ENCODE assay signal across 10 mouse cellular contexts in genomic region chr17:23559767-23560166, GRCm38 (mm10). TPM values are rescaled to one million over a fixed set of nuclear protein-coding genes. Genes with fewer than 3 reads are reported as not detected.
DNase-seq lines count a peak whose midpoint lies in the region; ATAC-seq and TF ChIP-seq lines count a peak whose summit lies in the region.
"Had no signal": no experiment of that assay in that cellular context is flagged by ENCODE, and none has a peak within 500 bp of the region (broad histone marks: within the 10 kb centered on the region; RNA-seq: fewer than 3 reads in every experiment).

No protein-coding gene starts in this region.

- peaks cover 67% of the 10 kb centered on the region for H3K36me3 ChIP-seq in kidney, embryonic 15.5 days
- peaks cover 9% of the 10 kb centered on the region; the same call in 1 of the 2 replicates for H3K36me3 ChIP-seq in ES-E14 (ENCODE audit: control insufficient read depth, insufficient read depth, low read length, poor library complexity, severe bottlenecking)
- peaks cover 5% of the 10 kb centered on the region; the same call in 1 of the 2 replicates for H3K36me3 ChIP-seq in forebrain, embryonic 11.5 days (ENCODE audit: control insufficient read depth, insufficient read depth, low read length)

- H3K4me2 ChIP-seq in kidney, embryonic 15.5 days, result no peak overlapping the region
- no peak overlapping the region for H3K4me2 ChIP-seq in forebrain, embryonic 11.5 days (ENCODE audit: low read depth, low read length, severe bottlenecking)
- H3K4me2 ChIP-seq: neural tube, embryonic 12.5 days had no signal

- in situ Hi-C loops in ES-E14 (cut with MboI; ENCODE audit: low sequenced_read_pairs in 2 of 2, unreplicated experiment in 2 of 2), result no loop called here

- H3K4me3 ChIP-seq in kidney, embryonic 15.5 days (replicated peaks), result no peak overlapping the region
- H3K4me3 ChIP-seq in ES-E14 (ENCODE audit: insufficient read depth in 1 of 2, low read depth in 1 of 2, low read length in 2 of 2, poor library complexity in 1 of 2, severe bottlenecking in 1 of 2), result peak overlapping the region in 1 of 2 experiments; percentile 14; a peak in 1 of 4 replicates
- H3K4me3 ChIP-seq in forebrain, embryonic 11.5 days (ENCODE audit: low read depth, low read length), result no peak overlapping the region
- H3K4me3 ChIP-seq: neural tube, embryonic 12.5 days had no signal

- peaks cover 15% of the 10 kb centered on the region for H3K4me1 ChIP-seq in kidney, embryonic 15.5 days
- H3K4me1 ChIP-seq in ES-E14 (ENCODE audit: control insufficient read depth in 2 of 2, insufficient read depth in 2 of 2, low read length in 2 of 2, poor library complexity in 1 of 2), result peaks cover 0 to 2% of the 10 kb centered on the region in 2 experiments; a peak in 1 of 4 replicates
- H3K4me1 ChIP-seq in forebrain, embryonic 11.5 days (replicated peaks; ENCODE audit: control insufficient read depth, insufficient read depth, low read length), result no peaks in the 10 kb centered on the region; the same call in 1 of the 2 replicates

- no peak overlapping the region for H3K9ac ChIP-seq in kidney, embryonic 15.5 days
- no peak overlapping the region for H3K9ac ChIP-seq in ES-E14 (ENCODE audit: insufficient read depth, low read depth, low read length, poor library complexity, severe bottlenecking)
- H3K9ac ChIP-seq in forebrain, embryonic 11.5 days (ENCODE audit: low read length), result no peak overlapping the region
- H3K9ac ChIP-seq: neural tube, embryonic 12.5 days had no signal

- H3K27me3 ChIP-seq in kidney, embryonic 15.5 days, result no peaks in the 10 kb centered on the region
- H3K27me3 ChIP-seq in forebrain, embryonic 11.5 days (ENCODE audit: control insufficient read depth, insufficient read depth, low read length), result no peaks in the 10 kb centered on the region
- H3K27me3 ChIP-seq: neural tube, embryonic 12.5 days had no signal

- ATAC-seq in kidney, embryonic 15.5 days (replicated peaks; ENCODE audit: low FRiP score), result no peak
- ATAC-seq in forebrain, embryonic 11.5 days (replicated peaks; ENCODE audit: low FRiP score), result no peak

- H3K9me3 ChIP-seq in kidney, embryonic 15.5 days (replicated peaks), result no peaks in the 10 kb centered on the region
- H3K9me3 ChIP-seq in ES-E14 (ENCODE audit: control insufficient read depth, insufficient read depth, low read depth, low read length), result no peaks in the 10 kb centered on the region
- no peaks in the 10 kb centered on the region for H3K9me3 ChIP-seq in forebrain, embryonic 11.5 days (ENCODE audit: control insufficient read depth, low read length)
- H3K9me3 ChIP-seq: neural tube, embryonic 12.5 days had no signal

- no peak overlapping the region for H3K27ac ChIP-seq in kidney, embryonic 15.5 days
- no peak overlapping the region for H3K27ac ChIP-seq in ES-E14 (ENCODE audit: insufficient read depth, low read depth, low read length, poor library complexity, severe bottlenecking)
- H3K27ac ChIP-seq in forebrain, embryonic 11.5 days (ENCODE audit: low read depth, low read length), result no peak overlapping the region
- H3K27ac ChIP-seq: neural tube, embryonic 12.5 days had no signal

- peak; percentile 49 for DNase-seq in kidney, adult 9 months
- peak; percentile 68 to 71 for DNase-seq in B cell, adult 2 months
- no peak for DNase-seq in ES-E14 (ENCODE audit: low read depth, low spot score)
- peak; percentile 58 for DNase-seq in embryo, embryonic 10.5 days (ENCODE audit: low spot score)
- peak; percentile 63 for DNase-seq in lung, postnatal 14 days
- DNase-seq in forebrain, embryonic 11.5 days (ENCODE audit: low spot score), result no peak
- no peak for DNase-seq in layer of hippocampus, adult 8-10 months (ENCODE audit: low spot score in 2 of 2)

- 64% methylated on average over 11 of the region's 11 CpGs for WGBS in kidney, embryonic 15.5 days
- WGBS in forebrain, embryonic 11.5 days, result 56% methylated on average over 11 of the region's 11 CpGs

TF ChIP-seq in ES-E14, 5 proteins besides CTCF, POLR2A, EP300 and RAD21:
- no peak for TF ChIP-seq ZNF384 (IDR thresholded peaks at IDR 0.05; ENCODE audit: low read depth, low read length)
- TF ChIP-seq ZC3H11A (IDR thresholded peaks at IDR 0.05; ENCODE audit: borderline replicate concordance, low read depth, low read length), result peak; percentile 33; the same call in 1 of the 2 replicates
TF ChIP-seq in ES-E14: peak in this region for 1.

RNA-seq across cellular contexts. Expression of gene Zfp213, which starts 4.3 kb away (rescaled TPM):
- polyA plus RNA-seq in kidney, embryonic 15.5 days (2015; fragmentation: Nextera tagmentation; extraction: Ambion mirVana), result 20.9 and 22.8 TPM in 2 replicates
- total RNA-seq in ES-E14 (2012; rRNA removed), result 8.4 and 8.8 TPM in 2 replicates
- 28.1 and 29.9 TPM in 2 replicates for polyA plus RNA-seq in forebrain, embryonic 11.5 days (2014; fragmentation: Nextera tagmentation; extraction: Ambion mirVana)
- total RNA-seq in layer of hippocampus, adult 8-10 months (2022), result 1 to 10 TPM; 6.2 to 8.4 (median 7.1) TPM

RNA-seq across cellular contexts. Expression of gene Zfp13, which starts 39.5 kb away (rescaled TPM):
- 16.3 and 16.5 TPM in 2 replicates for polyA plus RNA-seq in kidney, embryonic 15.5 days (2015; fragmentation: Nextera tagmentation; extraction: Ambion mirVana)
- 19.9 and 26.9 TPM in 2 replicates for total RNA-seq in ES-E14 (2012; rRNA removed)
- 19.2 and 20.5 TPM in 2 replicates for polyA plus RNA-seq in forebrain, embryonic 11.5 days (2014; fragmentation: Nextera tagmentation; extraction: Ambion mirVana)
- total RNA-seq in layer of hippocampus, adult 8-10 months (2022), result 10 to 100 TPM; 28.9 to 32.6 (median 31.6) TPM

RNA-seq across cellular contexts. Expression of gene Zscan10, which starts 40.9 kb away (rescaled TPM):
- not detected in 2 replicates for polyA plus RNA-seq in kidney, embryonic 15.5 days (2015; fragmentation: Nextera tagmentation; extraction: Ambion mirVana)
- total RNA-seq in ES-E14 (2012; rRNA removed), result 62.5 and 93.1 TPM in 2 replicates
- polyA plus RNA-seq in forebrain, embryonic 11.5 days (2014; fragmentation: Nextera tagmentation; extraction: Ambion mirVana), result 0.16 and 0.27 TPM in 2 replicates
- not detected for total RNA-seq in layer of hippocampus, adult 8-10 months (2022)
- total RNA-seq: layer of hippocampus, postnatal 10 days had no signal

Comparison
In these comparisons a context has a peak if more than half of its experiments do, and no peak if none do; other contexts are left out.
1. DNase-seq: peak in kidney, adult 9 months (single experiment), B cell, adult 2 months (2 of 2), embryo, embryonic 10.5 days (single experiment) and lung, postnatal 14 days (single experiment); none in ES-E14 (single experiment), forebrain, embryonic 11.5 days (single experiment) and layer of hippocampus, adult 8-10 months (0 of 2).
2. RNA of gene Zscan10, which starts 40.9 kb away (total RNA-seq): 62.5 to 93.1 TPM in ES-E14; not detected in layer of hippocampus, adult 8-10 months; every median in the first group is over 10 times any median in the second.